Mouse (Mus musculus): ENCODE data around the gene Susd1.

Gene Susd1

GRCm38 (mm10) chr4:59279111-59279510 is 159.3 kb downstream of the Susd1 start:
- no peak for DNase-seq

- peak; percentile 21 to 60 for DNase-seq
Observed at GRCm38 (mm10) chr4:59278410-59278809, 160.0 kb downstream of the Susd1 start.

GRCm38 (mm10) chr4:59277958-59278357 is 160.5 kb downstream of the Susd1 start:
- no peak for DNase-seq

- no peak for DNase-seq
Observed at GRCm38 (mm10) chr4:59275956-59276355, 162.5 kb downstream of the Susd1 start.

- DNase-seq, result peak; percentile 65 to 80
Observed at GRCm38 (mm10) chr4:59275494-59275893, 162.9 kb downstream of the Susd1 start.

- no peak for DNase-seq
Observed at GRCm38 (mm10) chr4:59274136-59274535, 164.3 kb downstream of the Susd1 start.

GRCm38 (mm10) chr4:59273342-59273741 is 165.1 kb downstream of the Susd1 start:
- DNase-seq, result no peak

- no peak for DNase-seq
Observed at GRCm38 (mm10) chr4:59265631-59266030, 172.8 kb downstream of the Susd1 start.

- DNase-seq, result no peak
Observed at GRCm38 (mm10) chr4:59265182-59265581, 173.3 kb downstream of the Susd1 start.
